Mouse (Mus musculus): ENCODE data around the gene Tnfrsf17.

- no peak for TF ChIP-seq POLR2A (IDR thresholded peaks at IDR 0.05; ENCODE audit: borderline replicate concordance, control insufficient read depth, low read depth, low read length)
- TF ChIP-seq CTCF (IDR thresholded peaks at IDR 0.05; ENCODE audit: control insufficient read depth, insufficient read depth, low read length): no peak
These were observed 53.2 kb downstream of the Tnfrsf17 start for GRCm38 (mm10) chr16:11366851-11367250.

Measured in bone marrow, adult 2 months (tissue).